Mouse (Mus musculus) testis, adult 2 months (tissue): ENCODE measurements around the gene Mgat5.

Experiments
- CTCF ChIP-seq: fragments of 200-500 bp; IDR thresholded peaks from 2 replicates; pipeline ENCODE4 v1.5.1; 2012; ENCODE audit warnings: low read depth, mild to moderate bottlenecking, inconsistent platforms, low read length, moderate library complexity; ENCODE audit not compliant: control insufficient read depth, insufficient read depth, insufficient replicate concordance
- POLR2A ChIP-seq: fragments of 200-500 bp; IDR thresholded peaks from 2 replicates; pipeline ENCODE4 v1.6.1; 2012; ENCODE audit warnings: low read depth, mild to moderate bottlenecking, inconsistent platforms, low read length, moderate library complexity; ENCODE audit not compliant: control insufficient read depth

GRCm38 (mm10) chr1:127531723-127532122, 326.9 kb downstream of the Mgat5 start:
- TF ChIP-seq CTCF (no peak), POLR2A (no peak)
